Mouse (Mus musculus) frontal cortex, postnatal 14 days (tissue): ENCODE measurements around the gene Ubap2.

Experiments used
- DNase-seq, 2 experiments: peaks; one replicate each; pipeline ENCODE4 v3.0.0; 2022; ENCODE audit warnings: low spot score in 2 of 2

Gene Ubap2

DNA sequence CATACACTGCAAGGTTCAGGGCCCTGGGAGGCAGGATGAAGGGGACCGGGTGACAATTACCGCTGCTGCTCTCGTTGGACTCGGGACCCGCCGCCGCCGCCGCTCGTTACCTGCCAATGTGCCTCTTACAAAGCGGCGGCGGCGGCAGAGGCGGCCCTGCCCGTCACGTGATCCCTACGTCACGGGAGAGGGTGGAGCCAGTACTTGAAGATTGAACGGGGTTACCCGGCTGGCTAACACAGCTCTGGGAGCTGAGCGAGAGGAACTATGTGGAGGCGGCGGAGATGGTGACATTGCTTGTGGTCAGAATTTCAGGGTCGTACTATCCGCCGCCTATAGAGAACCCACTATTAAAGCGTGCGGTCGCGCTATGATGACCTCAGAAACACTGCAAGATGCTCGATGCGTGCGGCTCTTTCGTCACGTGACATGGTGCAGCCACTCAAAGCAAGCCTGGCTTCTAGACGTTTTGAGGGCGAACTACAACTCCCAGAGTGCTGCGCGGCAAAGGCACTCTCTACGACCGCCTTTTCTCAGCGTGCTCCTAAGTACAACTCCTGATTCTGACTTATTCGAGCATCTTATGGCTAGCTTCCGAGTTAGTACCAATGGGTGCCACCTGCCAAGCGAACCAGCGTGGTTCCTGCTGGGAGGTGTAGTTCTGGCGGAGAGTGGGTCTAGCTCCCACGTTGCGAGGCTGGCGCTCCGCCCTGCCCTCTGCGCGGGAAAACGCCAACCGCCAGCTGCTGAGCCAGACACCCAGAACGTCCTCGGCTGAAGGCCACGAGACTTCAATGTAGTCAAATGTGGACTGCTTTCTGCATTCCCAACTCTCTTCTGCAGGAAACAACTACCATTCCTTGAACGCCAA is at the start of gene Ubap2:
Ubap2 (minus strand) TSS at position 165 of the 871 bp plus-strand sequence.
- DNase-seq, result peak; percentile 96 to 98

DNA sequence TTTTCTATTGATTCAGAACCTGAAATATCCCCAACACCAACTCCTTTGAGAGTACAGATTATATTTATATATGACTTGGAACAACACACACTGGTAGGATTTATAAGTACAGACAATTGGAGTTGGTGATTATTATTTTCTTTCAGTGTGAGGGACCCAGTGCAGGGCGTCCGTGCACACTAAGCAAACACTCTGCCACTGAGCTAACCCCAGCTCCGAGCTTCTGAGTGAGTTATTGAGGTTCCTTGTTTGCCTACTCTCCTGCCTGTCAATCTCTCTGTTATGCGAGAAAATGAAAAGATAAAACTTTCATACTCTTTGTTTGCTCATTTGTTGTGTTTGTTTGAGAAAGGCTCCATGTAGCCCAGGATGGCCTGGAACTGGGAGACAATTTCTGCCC is 46.0 kb upstream of the Ubap2 start:
- DNase-seq, result no peak

DNA sequence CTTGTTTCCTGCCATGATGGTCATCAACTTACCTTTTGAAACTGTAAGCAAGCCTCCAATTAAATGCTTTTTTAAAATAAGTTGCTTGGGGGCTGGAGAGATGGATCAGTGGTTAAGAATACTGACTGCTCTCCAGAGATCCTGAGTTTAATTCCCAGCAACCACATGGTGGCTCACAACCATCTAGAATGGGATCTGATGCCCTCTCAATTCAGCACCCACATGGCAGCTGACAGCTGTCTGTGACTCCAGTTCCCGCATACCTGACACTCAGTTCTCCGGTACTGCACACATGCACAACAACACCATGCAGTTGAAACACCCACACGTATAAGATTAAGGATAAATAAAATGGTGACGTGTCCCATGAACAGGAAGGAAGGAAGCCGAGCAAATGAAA is 43.3 kb upstream of the Ubap2 start:
- no peak for DNase-seq

DNA sequence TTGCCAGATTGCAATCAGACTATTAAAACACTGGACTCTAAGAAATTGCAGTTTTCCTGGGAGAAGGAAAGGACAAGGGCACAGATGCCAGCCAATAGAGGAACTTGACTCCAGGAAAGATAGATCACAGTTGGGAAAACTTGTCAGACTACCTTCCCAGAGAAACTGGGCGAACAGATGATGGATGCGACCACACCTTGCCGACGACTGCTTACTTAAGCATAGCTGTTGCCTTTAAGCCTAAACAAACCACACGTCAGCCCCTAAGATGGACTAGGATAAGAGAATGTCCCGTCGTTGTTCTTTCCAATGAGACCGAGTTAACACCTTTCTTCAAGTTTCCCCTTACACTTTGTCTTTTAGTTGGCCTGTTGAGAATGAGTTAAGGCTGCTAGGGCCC is 40.2 kb upstream of the Ubap2 start:
- no peak for DNase-seq

DNA sequence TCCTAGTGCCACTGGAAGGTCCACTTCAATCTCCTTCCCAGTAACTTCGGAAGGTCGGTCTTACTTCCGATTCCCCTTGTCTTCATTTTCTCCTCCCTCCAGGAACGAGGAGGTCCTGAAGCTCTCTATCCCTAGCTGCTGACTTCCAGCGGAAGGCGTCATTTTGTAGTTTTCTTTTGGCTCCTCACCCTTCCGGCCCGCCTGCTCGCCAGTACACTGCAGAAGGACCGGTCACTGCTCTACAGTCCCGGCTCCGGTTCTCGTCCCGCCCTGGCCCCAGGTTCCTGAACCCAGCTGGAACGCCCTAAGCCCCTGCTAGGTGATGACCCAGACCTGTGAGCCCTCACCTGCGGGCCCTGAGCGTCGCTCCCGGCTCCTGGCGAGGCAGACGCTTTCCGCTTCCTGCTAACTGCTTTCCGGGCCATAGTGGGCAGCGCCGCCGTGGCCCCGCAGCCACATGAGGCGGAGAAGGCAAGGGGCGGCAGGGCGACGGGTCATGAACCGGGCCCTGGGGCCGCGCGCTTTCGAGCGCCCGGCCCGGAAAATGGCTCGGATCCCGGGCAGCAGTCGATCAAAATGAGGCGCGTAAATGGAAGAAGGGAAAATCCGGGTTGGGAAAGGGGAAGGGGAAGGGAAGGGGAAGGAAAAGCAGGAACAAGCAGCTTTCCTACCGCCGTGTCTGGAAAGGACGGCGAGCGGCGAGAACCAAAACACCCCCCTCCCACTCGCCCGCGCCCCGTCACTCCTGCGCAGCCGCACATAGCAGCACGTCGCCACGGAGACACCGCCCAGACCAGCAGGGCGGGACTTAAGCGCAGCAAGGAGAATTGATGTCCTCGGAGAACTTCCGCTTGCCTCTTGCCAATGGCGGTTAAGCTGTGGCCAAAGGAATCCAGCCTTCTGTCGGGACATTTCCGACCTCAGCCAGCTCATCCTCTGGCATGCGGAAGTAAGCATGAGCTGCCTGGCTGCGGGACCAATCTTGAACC is 39.5 kb upstream of the Ubap2 start, which contains the start of gene Dcaf12:
Dcaf12 (minus strand) TSS at position 749 of the 989 bp plus-strand sequence.
- DNase-seq, result peak; percentile 93

DNA sequence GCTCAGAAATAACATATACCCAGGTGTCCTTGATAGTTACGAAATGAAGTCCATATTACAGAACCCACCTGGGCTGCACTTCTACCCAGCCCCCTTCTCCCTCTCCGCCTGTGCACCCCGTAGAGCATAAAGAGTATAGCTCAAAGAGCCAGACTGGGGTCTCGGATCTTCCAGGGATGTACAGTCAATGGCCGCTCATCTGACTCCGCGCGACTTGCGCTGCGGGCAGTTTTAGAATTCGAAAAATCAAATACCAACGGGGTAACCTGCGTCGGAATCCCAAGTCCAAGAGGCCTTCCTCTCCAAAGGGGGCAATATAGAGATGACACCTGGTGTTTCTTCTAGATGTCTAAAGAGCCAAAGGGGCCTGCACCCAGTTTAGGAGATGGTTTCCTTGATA is 38.8 kb upstream of the Ubap2 start:
- DNase-seq, result peak in 1 of 2 experiments; percentile 7

DNA sequence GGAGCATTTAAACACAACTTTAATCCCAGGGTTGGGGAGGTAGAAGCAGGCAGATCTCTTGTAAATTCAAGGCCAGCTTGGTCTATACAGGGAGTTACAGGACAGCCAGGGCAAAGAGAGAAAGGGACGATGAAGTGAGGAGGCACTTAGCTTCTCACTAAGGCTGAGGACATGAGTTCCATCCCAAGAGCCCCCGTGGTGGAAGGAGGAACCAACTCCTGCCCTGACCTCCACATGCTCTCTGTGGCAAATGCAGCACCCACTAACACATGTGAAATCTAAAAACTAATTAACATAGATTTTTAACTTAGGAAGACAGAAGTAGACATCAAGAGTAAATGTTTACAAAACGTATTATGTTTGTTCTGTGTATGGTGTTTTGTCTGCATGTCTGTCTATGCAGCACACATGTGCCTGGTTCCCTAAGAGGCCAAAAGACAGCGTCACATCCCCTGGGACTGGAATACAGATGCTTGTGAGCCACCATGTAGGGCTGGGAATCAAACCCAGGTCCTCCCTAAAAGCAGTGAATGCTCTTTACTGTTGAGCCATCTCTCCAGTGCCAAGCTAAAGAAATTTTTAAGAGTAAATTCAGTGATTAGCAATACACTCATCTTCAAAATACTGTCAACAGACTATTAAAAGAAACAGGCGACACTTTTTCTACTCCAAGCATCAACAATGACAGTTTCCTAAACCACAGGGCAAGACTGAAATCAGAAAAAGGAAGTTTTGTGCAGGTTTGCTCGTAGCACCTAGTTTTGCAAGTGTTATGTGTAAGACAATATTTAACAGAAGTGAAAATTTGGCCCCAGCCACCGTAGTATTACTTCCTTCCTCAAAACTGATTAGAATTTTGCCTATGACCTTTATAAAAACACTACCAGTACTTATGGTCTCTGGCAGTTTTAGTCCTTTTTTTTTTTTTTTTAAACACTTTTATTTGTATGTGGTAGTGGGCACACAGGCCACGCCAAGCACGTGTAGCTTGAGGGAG is 35.9 kb upstream of the Ubap2 start:
- DNase-seq, result no peak

DNA sequence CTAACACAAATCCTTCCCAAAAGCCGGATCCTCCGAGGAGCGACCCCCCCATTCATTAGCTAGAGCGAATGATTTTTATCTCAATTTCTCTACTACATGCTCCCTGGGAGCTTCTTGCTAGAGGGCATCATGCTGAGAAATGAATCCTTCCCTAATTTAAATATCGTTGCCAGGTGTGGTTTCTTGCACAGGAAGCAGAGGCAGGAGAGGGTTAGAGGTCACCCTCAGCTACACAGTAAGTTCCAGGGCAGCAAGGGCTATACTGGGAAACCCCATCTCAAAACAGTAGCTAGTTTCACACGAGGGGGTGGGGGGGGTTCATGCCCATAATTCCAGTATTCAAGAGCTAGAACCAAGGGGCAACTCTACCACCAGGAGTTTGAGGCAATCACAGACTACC is 32.5 kb upstream of the Ubap2 start:
- no peak for DNase-seq

DNA sequence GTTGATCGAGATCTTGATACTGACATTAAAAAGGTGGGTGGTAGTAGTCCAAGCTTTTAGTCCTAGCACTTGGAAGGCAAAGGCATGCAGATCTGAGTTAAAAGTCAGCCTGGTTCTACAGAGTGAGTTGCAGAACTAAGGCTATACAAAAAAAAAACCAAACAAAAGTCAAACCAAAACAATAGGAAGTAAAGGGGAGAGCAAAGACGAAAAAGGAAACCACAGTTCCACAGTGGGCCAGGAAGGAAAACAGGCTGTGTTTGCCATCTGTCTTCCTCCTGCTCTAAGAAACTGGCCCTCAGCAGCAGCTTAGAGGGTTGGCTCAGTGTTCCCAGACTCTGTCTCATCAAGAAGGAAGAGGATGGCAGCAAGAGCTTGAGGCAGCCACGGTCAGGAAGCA is 29.4 kb upstream of the Ubap2 start:
- no peak for DNase-seq

DNA sequence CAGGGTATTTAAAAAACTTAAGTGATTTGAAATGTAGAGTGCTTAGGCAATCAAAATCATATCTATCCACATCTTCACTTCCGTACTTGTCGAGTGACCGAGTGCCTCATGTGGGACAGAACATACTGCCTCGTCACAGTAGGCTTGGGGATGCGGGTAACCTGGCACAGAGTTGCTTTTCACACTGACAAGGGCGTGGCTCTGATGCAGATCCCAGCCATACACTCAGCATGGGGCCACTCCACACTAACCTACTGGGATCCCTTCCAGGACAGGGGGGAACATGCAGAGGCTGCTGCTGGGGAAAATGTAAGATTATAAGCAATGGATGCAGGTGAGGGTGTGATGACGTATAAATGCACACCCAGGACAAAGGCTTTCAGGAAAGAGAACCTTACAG is 28.7 kb upstream of the Ubap2 start:
- no peak for DNase-seq

DNA sequence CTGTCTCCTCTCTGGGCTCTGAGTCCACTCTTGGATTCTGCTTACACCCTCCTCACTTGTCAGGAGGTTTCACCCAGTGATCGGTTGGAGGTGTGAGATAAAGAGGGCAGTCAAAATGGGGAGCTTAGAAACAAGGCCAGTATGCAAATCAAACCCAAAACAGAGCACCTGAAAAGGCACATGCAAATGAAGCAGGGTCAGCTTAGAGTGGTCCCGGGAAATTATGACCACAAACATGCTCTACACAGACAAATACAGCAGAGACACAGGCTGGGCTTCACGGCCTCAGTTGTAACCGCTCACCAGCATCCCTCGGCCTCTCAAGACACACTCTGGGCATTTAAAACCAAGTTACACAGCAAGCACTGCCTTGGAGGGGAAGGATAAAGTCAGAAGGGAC is 24.0 kb upstream of the Ubap2 start:
- DNase-seq, result no peak

DNA sequence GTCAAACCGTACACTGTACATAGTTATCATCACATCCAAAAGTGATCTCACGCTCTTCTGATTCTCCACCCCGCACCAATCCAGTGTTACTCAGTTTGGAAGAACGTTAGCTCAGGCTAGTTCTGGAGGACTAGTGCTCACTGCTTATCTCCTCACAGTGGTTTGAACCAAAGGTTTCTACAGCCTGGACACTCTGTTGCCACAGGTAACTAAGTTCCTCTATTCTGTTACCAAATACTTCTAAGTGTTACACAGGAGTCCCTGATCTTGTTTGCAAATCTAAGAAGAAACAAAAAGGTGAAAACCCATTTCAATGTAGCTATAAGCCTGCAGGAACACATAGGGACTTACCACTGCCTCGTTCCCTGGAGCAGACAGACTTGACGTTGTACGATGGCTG is 21.0 kb upstream of the Ubap2 start:
- DNase-seq, result no peak

DNA sequence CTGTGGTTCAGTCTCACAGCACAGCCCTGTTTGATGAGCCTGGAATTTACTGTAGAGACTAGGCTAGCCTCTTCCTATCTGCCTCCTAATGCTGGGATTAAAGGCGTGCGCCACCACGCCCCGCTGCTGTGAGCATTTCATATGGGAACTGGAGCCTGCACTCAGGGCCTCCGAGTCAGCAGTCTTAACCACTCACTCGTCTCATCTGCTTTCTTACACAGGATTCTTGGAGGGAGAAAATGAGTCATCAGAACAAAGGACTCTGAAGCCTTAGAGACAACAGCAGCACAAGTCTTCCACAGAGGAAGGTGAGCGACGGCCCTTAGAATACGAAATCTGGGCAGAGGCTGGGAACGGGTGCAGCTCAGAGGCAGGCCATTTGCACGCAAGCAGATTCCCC is 20.6 kb upstream of the Ubap2 start:
- no peak for DNase-seq

DNA sequence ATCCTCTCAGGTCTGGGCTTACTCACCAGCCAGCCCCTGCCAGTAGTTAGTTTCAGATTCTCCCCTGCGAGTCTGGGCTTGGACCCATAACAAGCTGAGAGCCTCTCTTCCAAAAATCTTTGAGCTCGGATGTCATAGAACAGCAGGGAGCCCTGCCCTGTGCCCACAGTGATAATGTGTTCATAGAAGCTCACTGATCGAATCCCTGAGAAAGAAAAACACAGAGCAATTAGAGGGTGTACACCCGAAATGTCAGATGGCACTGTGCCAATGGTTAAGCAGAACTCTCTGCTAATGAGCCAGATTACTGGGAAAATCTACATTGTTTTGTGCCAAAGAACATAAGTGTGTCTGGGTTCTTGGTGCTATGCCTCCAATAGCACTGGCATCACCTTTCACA is 19.0 kb upstream of the Ubap2 start:
- no peak for DNase-seq

DNA sequence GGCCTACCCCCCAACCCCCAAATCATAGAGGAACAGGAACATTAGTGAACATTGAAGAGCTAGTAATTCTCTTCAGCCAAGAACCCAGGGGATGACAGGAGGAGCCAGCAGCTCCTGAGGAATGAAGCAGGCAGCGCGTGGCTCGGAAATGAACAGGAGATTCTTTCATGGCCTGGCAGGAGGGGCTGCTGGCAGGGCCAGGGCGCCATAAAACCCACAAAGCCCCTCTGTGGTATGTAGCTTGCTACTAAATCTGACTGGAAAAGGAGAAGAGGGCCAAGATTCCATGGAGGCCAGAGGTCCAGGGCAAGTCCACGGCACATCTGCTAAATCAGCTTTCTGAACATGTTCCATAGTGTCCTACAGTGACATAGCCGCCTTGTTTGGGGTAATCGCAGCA is 14.9 kb upstream of the Ubap2 start:
- no peak for DNase-seq

DNA sequence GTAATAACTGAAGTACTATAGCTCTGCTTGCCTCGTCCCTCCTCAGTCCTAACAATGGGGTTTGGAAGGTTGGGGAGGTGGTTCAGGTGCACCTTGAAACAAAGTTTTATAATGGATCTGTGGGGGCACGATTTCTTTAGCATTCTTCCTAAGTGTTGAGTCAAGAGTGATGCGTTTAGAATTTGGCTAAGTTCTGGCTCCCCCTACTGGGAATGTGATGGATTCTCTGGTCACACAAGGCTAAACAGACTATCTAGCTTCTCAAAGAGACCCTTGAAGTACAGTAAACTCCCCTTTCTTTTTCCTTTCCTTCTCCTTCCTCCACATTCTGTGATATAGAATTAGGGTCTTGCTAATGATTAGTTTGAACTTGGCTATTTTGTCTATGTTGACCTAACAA is 11.5 kb upstream of the Ubap2 start:
- DNase-seq, result no peak

DNA sequence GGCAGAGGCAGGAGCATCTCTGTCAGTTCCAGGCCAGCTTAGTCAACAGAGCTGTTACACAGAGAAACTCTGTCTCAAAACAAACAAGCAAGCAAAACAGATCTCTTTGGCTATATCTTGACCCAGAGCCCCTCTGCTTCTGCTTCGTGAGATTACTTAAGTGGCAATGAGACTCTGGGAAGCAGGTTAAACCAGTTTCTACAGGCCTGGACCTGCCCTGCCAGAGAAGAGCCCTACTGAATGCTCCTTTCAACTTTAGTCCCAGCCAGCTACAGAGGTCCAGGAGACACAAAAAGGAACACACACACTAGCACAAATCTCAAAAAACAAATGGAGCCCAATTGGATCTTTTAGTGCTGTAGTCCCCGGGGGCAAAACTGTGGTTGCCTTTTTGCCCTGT is 9.1 kb upstream of the Ubap2 start:
- no peak for DNase-seq

DNA sequence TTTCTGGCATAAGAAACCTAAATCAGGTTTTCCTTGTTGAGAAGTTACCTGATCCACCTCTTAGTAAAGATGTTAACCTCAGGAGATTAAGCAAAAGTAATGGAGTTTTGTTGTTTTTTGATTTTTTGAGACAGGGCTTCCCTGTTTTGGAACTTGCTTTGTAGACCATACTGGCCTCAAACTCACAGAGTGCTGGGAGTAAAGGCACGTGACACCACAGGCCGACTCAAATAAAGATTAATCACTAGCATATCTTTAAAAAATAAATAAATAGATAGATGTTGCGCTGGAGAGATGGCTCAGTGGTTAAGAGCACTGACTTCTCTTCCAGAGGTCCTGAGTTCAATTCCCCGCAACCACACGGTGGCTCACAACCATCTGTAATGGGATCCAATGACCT is 983 bp upstream of the Ubap2 start:
- no peak for DNase-seq

DNA sequence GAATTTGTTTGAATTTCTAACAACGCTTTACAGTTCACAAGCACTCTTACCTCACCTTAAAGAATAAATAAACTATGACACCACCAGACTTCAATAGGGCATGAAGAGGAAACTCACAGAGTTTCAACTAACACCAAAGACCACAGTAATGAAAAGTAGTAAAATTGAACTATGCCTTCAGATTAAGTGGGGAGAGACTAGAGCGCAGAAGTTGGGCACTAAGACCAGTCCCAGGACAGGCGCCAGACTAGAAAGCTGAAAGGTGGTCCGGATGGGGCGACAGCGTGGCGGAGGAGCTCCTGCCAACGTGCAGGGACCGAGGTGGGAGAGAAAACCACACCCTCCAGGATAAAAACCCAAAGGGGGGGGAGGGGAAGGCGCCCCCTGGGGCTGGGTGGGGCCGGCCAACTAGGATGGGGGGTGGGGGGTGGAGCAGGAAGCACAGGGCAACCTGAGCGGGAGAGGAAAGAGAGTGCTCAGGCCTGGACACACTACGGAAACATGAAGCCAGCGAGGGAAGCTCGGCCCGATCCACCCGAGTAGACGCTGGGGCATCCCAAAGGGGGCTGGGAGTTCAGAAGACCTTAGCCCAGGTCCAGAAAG is 466 bp downstream of the Ubap2 start:
- peak in 1 of 2 experiments; percentile 17 for DNase-seq

DNA sequence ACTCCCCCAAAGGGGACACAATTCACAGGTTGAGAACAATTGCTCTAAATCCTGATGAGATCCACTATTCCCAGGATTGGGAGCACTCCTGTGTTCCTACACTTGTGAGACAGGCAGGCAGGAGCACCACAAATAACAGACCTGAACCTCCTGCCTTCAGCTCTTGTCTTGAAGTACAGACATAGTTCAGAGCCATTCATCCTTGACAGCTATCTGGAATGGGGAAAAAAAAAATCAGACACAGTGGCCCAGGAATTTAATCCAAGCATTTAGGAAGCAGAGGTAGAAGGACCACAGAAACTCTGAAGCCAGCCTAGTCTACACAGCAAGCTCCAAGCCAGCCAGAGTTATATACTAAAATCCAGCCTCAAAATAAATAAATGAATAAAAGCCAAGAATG is 6.8 kb downstream of the Ubap2 start:
- no peak for DNase-seq

DNA sequence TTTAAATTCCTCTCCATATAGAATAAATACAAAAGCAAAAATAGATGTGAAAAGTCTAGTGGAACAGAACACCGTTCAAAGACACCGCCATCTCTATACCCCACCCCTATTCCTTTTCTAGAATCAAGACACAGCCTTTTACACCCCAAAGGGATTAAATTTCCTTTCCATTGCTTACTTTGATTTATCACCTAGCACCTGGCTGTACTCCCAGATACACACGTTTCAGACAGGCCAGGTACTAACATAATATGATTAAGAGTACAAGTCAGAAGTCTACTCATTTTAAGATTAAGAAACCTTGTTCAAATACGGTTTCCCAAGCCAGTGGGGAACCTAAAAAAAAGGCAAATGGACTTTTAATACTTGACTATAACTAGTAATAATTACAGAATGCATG is 8.6 kb downstream of the Ubap2 start:
- DNase-seq, result no peak
